Mouse (Mus musculus): ENCODE measurements around the gene Aida.
A peak's percentile ranks its signal among the peaks of the same experiment; 100 is the strongest.
"Not testable (repeated sequence)": the region's sequence is repeated elsewhere in the genome, so short reads cannot be mapped to it uniquely, and the experiment has no call there.

The Aida gene

GRCm38 (mm10) chr1:183320708-183321107 is 24.3 kb downstream of the Aida start:
- no peak for DNase-seq (ENCODE audit: low spot score)

- not testable (repeated sequence) for DNase-seq (ENCODE audit: low spot score)
These were observed 26.1 kb downstream of the Aida start for GRCm38 (mm10) chr1:183322496-183322895.

- DNase-seq (ENCODE audit: low spot score): no peak
These were observed 27.5 kb downstream of the Aida start for GRCm38 (mm10) chr1:183323923-183324322.

- no peak for DNase-seq (ENCODE audit: low spot score)
These were observed 28.0 kb downstream of the Aida start for GRCm38 (mm10) chr1:183324433-183324832.

- DNase-seq (ENCODE audit: low spot score): no peak
These were observed 30.8 kb downstream of the Aida start for GRCm38 (mm10) chr1:183327171-183327570.

GRCm38 (mm10) chr1:183342902-183343301 is 46.5 kb downstream of the Aida start:
- not testable (repeated sequence) for DNase-seq (ENCODE audit: low spot score)

GRCm38 (mm10) chr1:183344886-183345816 is 48.8 kb downstream of the Aida start:
- DNase-seq (ENCODE audit: low spot score): peak; percentile 77

- DNase-seq (ENCODE audit: low spot score): no peak
These were observed 49.4 kb downstream of the Aida start for GRCm38 (mm10) chr1:183345817-183346195.

- peak; percentile 60 for DNase-seq (ENCODE audit: low spot score)
These were observed 53.5 kb downstream of the Aida start for GRCm38 (mm10) chr1:183349840-183350239.

- DNase-seq (ENCODE audit: low spot score): no peak
These were observed 62.5 kb downstream of the Aida start for GRCm38 (mm10) chr1:183358901-183359300.

GRCm38 (mm10) chr1:183362301-183362700 is 65.9 kb downstream of the Aida start:
- no peak for DNase-seq (ENCODE audit: low spot score)

GRCm38 (mm10) chr1:183362729-183363576 is 66.6 kb downstream of the Aida start:
- DNase-seq (ENCODE audit: low spot score): no peak

GRCm38 (mm10) chr1:183363577-183363867 is 67.1 kb downstream of the Aida start:
- no peak for DNase-seq (ENCODE audit: low spot score)

- DNase-seq (ENCODE audit: low spot score): no peak
These were observed 70.0 kb downstream of the Aida start for GRCm38 (mm10) chr1:183366361-183366760.

- no peak for DNase-seq (ENCODE audit: low spot score)
These were observed 72.4 kb downstream of the Aida start for GRCm38 (mm10) chr1:183368601-183369400.

- peak; percentile 87 for DNase-seq (ENCODE audit: low spot score)
These were observed 73.1 kb downstream of the Aida start, which contains the start of gene Mia3 for GRCm38 (mm10) chr1:183369427-183370014. Mia3 (minus strand) TSS chr1:183369553.

GRCm38 (mm10) chr1:183374728-183375127 is 78.3 kb downstream of the Aida start:
- no peak for DNase-seq (ENCODE audit: low spot score)
